Mouse (Mus musculus) hindbrain, embryonic 11.5 days (tissue): ENCODE measurements around the gene Phf13. TPM values are rescaled to one million over a fixed set of nuclear protein-coding genes. Genes with fewer than 3 reads are reported as not detected.

ENCODE experiments used
- ATAC-seq: fragments of 200-750 bp; cut with Nextera tagmentation; 2 replicates; pipeline ENCODE4 v1.8.0; 2017; ENCODE audit warnings: mild to moderate bottlenecking, moderate TSS enrichment, moderate library complexity; ENCODE audit not compliant: low FRiP score
- DNase-seq: peaks from one replicate; pipeline ENCODE4 v3.0.0-alpha.2; 2015; ENCODE audit warnings: low spot score
- H3K27ac ChIP-seq: fragments of 300-500 bp; sonication (generic); 2 replicates; pipeline ENCODE4 v1.5.1; 2014; ENCODE audit warnings: mild to moderate bottlenecking, low read depth, low read length
- H3K27me3 ChIP-seq: fragments of 300-500 bp; sonication (generic); 2 replicates; pipeline ENCODE4 v1.6.1; 2014; ENCODE audit warnings: mild to moderate bottlenecking, low read length, moderate library complexity, mixed read lengths; ENCODE audit not compliant: control insufficient read depth, insufficient read depth
- H3K36me3 ChIP-seq: fragments of 300-500 bp; sonication (generic); 2 replicates; pipeline ENCODE4 v1.6.1; 2014; ENCODE audit warnings: mild to moderate bottlenecking, low read length, moderate library complexity, mixed read lengths; ENCODE audit not compliant: control insufficient read depth, insufficient read depth
- H3K4me1 ChIP-seq: fragments of 300-500 bp; sonication (generic); replicated peaks from 2 replicates; pipeline ENCODE4 v1.6.1; 2014; ENCODE audit warnings: low read length, mixed read lengths; ENCODE audit not compliant: control insufficient read depth, insufficient read depth
- H3K4me2 ChIP-seq: fragments of 300-500 bp; sonication (generic); replicated peaks from 2 replicates; pipeline ENCODE4 v1.6.1; 2014; ENCODE audit warnings: mild to moderate bottlenecking, low read depth, low read length
- H3K4me3 ChIP-seq: fragments of 300-500 bp; sonication (generic); 2 replicates; pipeline ENCODE4 v1.5.1; 2014; ENCODE audit warnings: low read depth, low read length
- H3K9ac ChIP-seq: fragments of 300-500 bp; sonication (generic); 2 replicates; pipeline ENCODE4 v1.6.1; 2014; ENCODE audit warnings: low read depth, low read length
- H3K9me3 ChIP-seq: fragments of 300-500 bp; sonication (generic); 2 replicates; pipeline ENCODE4 v1.6.1; 2016; ENCODE audit warnings: low read length; ENCODE audit not compliant: control insufficient read depth
- WGBS: fragments of 180-500 bp; shearing (Covaris S2); extraction: QIAGEN DNeasy Blood & Tissue Kit; methylation state at CpG from one replicate; pipeline ENCODE4 v1.1.7; 2014; 5-methylcytosine and 5-hydroxymethylcytosine counted together
- polyA plus RNA-seq: library from polyadenylated mRNA; unstranded; fragments of >200 nt; fragmentation: Nextera tagmentation; extraction: Ambion mirVana; gene quantifications from 2 replicates; pipeline ENCODE4 v1.2.1, GENCODE M21; 2014

Phf13 gene
- polyA plus RNA-seq: 15.2 and 19.4 TPM in 2 replicates

DNA sequence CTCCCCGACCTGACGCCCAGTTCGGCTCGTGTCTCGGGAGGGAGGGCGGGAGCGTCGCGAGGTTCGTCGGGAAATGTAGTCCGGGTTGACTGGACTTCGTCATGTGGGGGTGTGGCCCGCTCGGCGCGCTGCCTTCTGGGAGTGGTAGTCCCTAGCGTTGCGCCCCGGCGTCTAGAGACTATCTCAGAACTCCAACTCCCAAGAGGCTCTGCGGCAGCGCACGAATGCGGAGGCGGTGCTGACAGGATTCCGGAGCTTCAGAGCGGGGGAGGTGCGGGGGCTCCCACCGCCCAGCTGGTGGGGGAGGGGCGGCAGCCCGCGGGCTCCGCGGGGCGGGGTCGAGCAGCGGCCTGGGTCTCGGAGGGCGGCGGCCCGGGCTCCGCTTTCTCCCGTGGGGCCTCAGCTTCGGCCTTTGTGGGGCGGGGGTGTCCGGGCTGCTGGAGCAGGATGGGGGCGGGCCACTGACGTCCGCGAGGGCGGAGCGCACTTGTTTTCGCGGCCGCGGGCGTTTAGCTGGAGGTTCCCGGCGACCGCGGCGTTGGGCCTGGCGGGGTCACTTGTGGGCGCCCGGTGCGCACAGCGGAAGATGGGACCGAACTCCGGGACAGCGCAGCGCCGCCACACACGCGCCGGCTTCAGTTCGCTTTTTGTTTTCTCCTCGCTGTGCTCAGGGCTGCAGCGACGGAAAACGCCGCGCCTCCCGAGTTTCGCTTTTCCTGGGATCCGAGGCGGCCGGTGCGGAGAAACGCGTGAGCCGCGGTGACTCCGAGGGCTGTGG is at the start of gene Phf13:
Gene Phf13 (minus strand): TSS at position 86 of the 778 bp plus-strand sequence.
- ATAC-seq (peak; percentile 97), DNase-seq (peak; percentile 100)
- H3K9me3 ChIP-seq: no peaks in the 10 kb centered on the region
- H3K27ac ChIP-seq: peak within 1 kb of the TSS; percentile 78
- H3K9ac ChIP-seq: peak within 1 kb of the TSS; percentile 93
- 0 out of 2 replicates have a peak, but pooled peaks cover 3% of the 10 kb centered on the region for H3K4me1 ChIP-seq
- 0 out of 2 replicates have a peak, but pooled peaks cover under 1% of the 10 kb centered on the region for H3K36me3 ChIP-seq
- H3K4me3 ChIP-seq: peak within 1 kb of the TSS; percentile 100
- H3K27me3 ChIP-seq: no peaks in the 10 kb centered on the region
- peak within 1 kb of the TSS; percentile 88 for H3K4me2 ChIP-seq
- WGBS: under 1% methylated on average over 89 of the region's 94 CpGs

DNA sequence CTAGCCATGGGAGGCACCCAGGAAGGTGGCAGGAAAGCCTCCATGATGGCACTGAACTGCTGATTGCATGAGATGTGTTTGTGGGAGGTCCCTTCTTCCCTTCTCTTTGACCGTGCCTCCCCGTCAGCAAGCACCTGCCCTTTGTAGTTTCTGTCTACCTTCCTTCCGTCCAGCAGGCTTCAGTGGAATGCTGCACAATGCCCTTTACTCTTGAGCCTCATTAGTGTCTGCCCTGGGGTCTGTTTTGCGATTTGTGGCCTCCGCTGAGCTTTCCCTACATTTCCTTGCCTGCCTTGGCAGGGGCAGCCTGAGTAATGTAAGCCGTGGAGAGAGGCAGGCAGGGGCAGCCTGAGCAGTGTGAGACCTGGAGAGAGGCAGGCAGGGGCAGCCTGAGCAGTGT is 48.6 kb upstream of the Phf13 start:
- Histone ChIP-seq H3K4me1 (0 out of 2 replicates have a peak, but pooled peaks cover 2% of the 10 kb centered on the region), H3K4me2 (no peak overlapping the region), H3K36me3 (peaks cover 11% of the 10 kb centered on the region), H3K4me3 (no peak overlapping the region), H3K27me3 (no peaks in the 10 kb centered on the region), H3K9me3 (no peaks in the 10 kb centered on the region), H3K9ac (no peak overlapping the region), H3K27ac (no peak overlapping the region)
- 87% methylated on average over 6 of the region's 6 CpGs for WGBS
- ATAC-seq (no peak), DNase-seq (no peak)

DNA sequence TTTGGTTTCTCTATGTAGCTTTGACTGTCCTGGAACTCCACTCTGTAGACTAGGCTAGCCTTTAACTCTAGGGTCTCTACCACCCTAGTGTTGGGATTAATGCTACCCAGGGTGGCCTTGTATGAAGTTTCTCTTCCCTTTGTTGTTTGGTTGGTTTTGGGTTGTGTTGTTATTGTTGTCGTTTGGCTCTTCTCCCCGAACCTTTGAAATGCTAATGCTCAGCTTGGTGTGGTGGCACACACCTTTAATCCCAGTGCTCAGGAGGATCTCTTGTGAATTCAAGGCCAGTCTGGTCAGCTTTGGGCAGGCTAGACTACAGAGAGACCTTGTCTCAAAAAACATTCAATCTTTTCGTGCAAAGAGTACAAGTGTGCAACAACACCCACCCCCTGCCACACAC is 47.1 kb upstream of the Phf13 start:
- DNase-seq (no peak), ATAC-seq (no peak)
- Histone ChIP-seq H3K4me3 (no peak overlapping the region), H3K27ac (no peak overlapping the region), H3K4me2 (no peak overlapping the region), H3K9me3 (no peaks in the 10 kb centered on the region), H3K4me1 (0 out of 2 replicates have a peak, but pooled peaks cover 2% of the 10 kb centered on the region), H3K9ac (no peak overlapping the region), H3K36me3 (peaks cover 11% of the 10 kb centered on the region), H3K27me3 (no peaks in the 10 kb centered on the region)
- WGBS: 86% methylated on average over 3 of the region's 3 CpGs

DNA sequence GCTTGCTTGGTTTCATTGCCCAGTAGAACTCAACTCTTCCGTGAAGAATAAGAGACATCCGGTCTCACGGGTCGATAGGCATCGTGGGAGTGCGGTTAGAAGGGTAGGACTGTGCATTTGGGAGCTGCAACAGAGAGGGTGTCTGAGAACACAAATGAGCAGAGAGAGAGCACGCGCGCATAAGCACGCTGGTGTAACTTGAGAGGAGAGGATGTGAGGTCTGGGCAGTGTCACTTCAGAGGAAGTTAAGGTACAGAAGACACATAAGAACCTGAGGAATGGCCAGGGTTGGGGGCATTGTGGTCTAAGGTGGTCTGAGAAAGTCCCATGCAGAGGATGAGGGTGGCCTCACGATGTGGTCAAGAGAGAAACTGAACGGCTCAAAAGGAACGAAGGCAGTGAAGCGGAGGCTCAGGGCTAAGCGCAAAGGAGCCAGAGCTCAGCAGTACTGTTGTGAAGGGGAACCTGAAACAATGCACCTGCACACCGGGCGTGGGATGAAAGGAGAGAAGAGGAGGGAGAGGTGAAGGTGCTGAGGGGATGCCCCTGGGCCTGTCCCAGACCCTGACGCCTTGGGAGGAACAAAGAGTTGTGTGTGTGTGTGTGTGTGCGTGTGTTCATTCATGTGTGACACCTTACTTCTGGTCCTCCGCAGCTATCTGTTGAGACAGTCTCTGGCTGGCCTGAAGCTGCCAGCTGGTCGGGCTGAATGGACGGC is 46.0 kb upstream of the Phf13 start:
- H3K36me3 ChIP-seq: peaks cover 6% of the 10 kb centered on the region
- no peak for ATAC-seq
- no peaks in the 10 kb centered on the region for H3K9me3 ChIP-seq
- H3K27me3 ChIP-seq: no peaks in the 10 kb centered on the region
- H3K4me2 ChIP-seq: no peak overlapping the region
- H3K27ac ChIP-seq: no peak overlapping the region
- WGBS: 95% methylated on average over 22 of the region's 22 CpGs
- DNase-seq: no peak
- H3K9ac ChIP-seq: no peak overlapping the region
- no peak overlapping the region for H3K4me3 ChIP-seq
- peaks cover 2% of the 10 kb centered on the region; the same call in 1 of the 2 replicates for H3K4me1 ChIP-seq

DNA sequence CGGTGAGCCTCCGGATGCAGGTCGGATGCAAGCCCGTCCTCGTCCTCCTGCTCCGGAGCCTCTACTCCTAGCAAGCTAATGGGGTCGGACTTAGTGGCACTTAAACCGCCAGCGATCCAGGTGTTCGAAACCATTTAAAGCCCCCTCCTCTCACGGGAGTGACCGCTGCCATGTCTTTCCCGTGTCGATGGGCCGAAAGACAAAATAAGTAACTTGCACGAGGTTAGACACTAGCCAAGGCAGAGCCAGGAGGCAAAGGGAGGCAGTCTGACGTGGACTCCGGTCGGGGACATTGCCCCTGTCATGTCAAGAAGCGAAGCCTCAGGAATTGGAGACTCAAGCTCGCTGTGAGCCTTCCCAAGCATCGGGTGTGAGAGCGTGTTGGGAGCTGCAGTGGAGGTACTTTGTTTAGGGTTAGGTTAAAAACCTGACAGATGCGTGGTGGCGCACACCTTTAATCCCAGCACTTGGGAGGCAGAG is 43.8 kb upstream of the Phf13 start:
- Histone ChIP-seq H3K27ac (no peak overlapping the region), H3K36me3 (peaks cover 2% of the 10 kb centered on the region), H3K4me1 (peaks cover 2% of the 10 kb centered on the region; the same call in 1 of the 2 replicates), H3K9ac (peak overlapping the region; percentile 82), H3K4me3 (peak overlapping the region; percentile 99), H3K4me2 (peak overlapping the region; percentile 69), H3K27me3 (no peaks in the 10 kb centered on the region), H3K9me3 (no peaks in the 10 kb centered on the region)
- DNase-seq (no peak), ATAC-seq (no peak; the same call in 1 of the 2 replicates)
- whole genome bisulfite sequencing: 5% methylated on average over 25 of the region's 25 CpGs

DNA sequence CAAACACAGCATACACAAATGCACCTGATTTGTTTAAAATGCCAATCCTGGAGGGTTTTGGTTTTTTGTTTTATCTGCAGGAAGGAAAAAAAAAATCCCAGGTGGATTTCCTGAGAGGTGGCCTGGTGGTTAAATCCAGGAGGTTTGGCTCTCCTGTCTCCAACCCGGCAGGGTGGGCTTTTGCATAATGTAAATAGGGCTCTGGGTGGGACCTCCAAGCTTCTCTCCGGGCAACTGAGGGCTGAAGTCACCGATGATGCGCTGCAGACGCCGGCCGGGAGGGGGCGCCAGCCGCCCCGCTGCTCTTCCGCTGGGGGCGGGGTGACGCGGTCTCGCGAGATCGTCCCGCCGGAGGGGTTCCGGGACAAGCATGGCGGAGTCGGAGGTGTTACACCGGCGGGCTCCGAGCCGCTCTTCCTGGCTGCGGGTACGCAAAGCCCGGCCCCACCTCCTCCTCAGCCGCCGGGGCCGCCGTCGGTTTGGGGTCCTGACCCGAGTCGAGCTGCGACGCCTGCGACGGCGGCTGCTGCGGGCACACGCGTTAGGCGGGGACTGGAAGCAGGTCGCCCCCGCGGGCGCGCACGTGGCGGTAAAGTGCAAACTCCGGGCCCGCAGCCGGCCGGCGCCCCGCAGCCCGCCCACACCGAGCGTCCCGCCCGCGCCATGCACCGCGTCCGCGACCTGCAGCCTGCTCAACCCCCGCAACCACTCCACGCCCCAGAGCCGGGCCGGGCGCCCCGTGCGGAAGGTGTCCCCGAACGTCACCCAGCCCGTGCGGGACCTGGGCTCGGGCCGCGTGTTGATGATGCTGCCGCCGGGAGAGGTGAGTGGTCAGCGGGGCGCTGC is 43.1 kb upstream of the Phf13 start, which contains the start of gene Nol9:
Gene Nol9 (plus strand): TSS at position 337 of the 846 bp plus-strand sequence.
- DNase-seq (peak; percentile 97), ATAC-seq (peak; percentile 89)
- Histone ChIP-seq H3K36me3 (no peaks in the 10 kb centered on the region; the same call in none of the 2 replicates), H3K4me2 (peak within 1 kb of the TSS; percentile 69), H3K27me3 (no peaks in the 10 kb centered on the region), H3K9me3 (no peaks in the 10 kb centered on the region), H3K4me3 (peak within 1 kb of the TSS; percentile 99), H3K27ac (peak within 1 kb of the TSS; percentile 30; the same call in 1 of the 2 replicates), H3K9ac (peak within 1 kb of the TSS; percentile 82), H3K4me1 (peaks cover 2% of the 10 kb centered on the region; the same call in 1 of the 2 replicates)
- WGBS: under 1% methylated on average over 47 of the region's 86 CpGs

DNA sequence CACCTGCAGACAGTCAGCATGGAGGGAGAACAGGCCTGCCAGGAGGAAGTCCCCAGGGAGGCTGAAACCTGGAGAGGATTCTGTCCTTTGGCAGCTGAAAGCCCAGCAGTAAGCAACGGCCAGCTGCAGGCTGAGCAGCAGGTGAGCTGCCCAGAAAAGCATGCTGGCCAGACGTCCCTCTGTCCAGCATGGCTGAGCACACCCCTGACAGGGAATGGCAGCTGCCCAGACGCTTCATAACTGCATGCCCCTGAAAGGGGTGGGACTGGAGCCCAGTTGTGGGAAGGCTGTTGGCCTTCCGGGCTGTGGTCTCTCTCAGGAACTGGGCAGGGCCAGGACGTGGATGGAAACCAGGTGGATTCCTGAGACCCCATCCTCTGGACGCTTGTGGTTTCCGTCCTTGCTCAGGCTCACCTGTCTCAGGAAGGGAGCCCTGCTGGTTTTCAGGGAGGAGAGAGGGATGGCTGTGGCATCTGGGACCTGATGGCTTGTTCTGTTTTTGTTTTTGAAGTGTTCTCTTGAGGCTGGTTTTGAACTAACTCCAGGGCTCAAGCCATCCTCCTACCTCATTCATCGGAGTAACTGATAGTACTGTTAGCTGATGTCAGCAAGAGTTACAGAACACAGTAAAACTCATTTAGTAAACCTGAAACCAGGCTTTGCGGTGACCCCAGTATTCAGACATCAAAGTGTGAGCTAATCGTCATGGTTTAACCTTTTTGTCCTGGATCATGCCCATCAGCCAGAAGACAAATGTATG is 42.3 kb upstream of the Phf13 start, which contains the start of gene Tas1r1:
Gene Tas1r1 (minus strand): TSS at position 344 of the 760 bp plus-strand sequence.
- Histone ChIP-seq H3K4me2 (peak within 1 kb of the TSS; percentile 69), H3K4me1 (peaks cover 2% of the 10 kb centered on the region; the same call in 1 of the 2 replicates), H3K9ac (peak within 1 kb of the TSS; percentile 82), H3K36me3 (no peaks in the 10 kb centered on the region; the same call in none of the 2 replicates), H3K27ac (peak within 1 kb of the TSS; percentile 30; the same call in 1 of the 2 replicates), H3K4me3 (peak within 1 kb of the TSS; percentile 99), H3K9me3 (no peaks in the 10 kb centered on the region), H3K27me3 (no peaks in the 10 kb centered on the region)
- no peak for DNase-seq
- no peak for ATAC-seq
- 48% methylated on average over 10 of the region's 10 CpGs for WGBS
